Mouse (Mus musculus) urinary bladder, adult 18-20 months (tissue): Measurements from ENCODE around the gene Lgals3bp.

ENCODE experiments used
- DNase-seq, 2 experiments: peaks; one replicate each; pipeline ENCODE4 v3.0.0; 2022; ENCODE audit warnings: low spot score in 2 of 2, mixed read lengths in 2 of 2

Lgals3bp gene

DNA sequence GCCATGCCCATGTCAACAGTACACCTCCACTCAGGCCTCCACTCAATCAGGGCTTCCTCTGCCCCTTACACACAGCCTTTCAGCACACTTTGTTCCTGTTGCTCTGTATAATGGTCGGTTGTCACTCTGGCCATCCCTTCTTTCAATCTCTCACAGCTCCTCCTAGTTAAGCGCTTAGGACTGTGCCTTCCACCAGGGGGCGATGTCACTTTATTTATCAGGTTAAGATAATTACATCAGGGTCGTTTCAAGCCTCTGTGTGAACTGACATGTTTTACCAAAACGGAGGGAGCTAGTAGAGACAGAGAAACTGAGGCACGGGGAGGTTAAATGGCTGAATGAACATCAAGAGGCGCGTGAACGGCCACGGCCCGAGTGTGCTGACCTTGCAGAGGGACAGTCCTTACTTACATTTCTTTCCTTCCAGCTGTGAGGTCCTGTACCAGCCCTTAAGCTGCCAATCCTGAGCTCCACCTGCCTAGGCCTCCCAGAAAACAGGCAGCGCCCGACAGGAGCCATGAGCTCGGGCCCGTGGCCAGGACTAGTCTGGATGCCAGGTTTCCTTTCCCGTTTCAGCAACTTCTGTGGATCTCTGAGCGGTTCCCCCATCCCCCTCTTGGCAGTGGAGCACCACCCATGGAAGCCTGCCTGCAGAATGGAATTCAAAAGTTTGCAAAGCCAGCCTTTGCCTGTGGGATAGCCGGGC is 21.5 kb upstream of the Lgals3bp start:
- peak in 1 of 2 experiments; percentile 75 for DNase-seq

DNA sequence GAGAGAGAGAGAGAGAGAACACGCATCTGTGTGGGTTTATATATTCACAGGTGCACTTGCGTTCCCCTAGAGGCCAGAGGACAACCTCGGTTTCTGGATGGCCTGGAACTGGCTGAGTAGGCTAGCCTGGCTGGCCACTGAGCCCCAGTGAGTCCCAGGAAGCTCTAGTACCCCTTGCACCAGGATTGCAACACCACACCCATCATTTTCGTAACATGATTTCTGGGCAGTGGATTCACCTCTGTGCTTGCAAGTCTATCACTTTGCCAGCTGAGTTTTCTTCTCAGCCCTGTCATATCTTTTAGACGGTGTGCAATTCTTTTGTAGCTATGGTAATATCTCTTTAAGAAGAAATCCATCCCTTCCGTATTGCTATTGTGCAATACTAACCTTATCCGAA is 18.4 kb upstream of the Lgals3bp start:
- no peak for DNase-seq

DNA sequence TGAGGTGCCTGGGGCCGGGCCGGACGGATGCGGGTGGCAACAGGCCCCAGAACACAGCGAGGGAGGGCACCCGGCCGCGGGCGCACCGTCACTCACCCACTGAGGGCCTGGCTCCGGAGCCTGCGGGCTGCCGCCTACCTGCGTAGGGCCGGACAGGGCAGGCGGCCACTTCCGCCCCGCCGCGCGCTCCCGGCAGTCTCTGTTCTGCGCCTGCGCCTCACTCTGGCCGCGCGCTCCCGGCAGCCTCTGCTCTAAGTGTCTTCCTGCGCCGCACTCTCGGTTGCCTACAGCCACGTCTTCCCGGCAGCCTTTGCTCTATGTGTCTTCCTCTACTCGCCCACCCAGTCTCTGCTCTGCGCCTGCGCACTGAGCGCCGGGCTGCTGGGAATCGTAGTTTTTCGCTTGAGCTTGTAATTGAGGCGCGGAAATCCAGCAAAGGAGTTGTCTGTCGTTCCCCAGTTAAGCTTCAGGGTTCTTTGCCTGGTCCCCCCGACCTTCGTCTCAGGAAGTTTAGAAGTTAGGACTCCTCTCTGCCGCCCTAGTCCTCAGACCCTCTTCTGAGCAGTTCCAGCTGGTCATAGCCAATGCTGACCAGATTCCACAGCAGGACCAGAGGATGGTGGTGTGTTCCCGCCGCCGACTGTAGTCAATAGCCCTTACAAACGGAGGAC is 17.1 kb upstream of the Lgals3bp start, which contains the start of gene Cant1:
Gene Cant1, minus strand, starts transcription at position 253 of the 671 bp plus-strand sequence.
- DNase-seq = peak; percentile 87 to 97

DNA sequence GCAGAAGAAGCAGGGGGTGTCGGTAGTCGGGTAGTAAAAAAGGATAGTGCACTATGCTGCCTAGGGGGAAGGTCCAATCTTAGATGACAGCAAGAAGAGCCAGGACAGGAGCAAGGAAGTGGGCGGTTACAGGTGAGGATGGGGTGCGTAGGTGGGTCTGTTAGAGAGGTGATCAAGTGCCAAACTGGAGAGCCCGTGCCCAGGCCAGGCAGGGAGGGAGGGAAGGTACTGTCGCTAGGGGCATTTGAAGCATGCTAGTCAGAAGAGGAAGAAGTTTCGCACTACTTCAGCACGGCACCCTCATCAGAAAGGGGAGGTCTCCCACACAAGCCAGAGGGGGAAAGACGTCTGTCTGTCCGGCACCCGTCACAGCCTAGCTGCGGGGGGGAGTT is 16.5 kb upstream of the Lgals3bp start:
- DNase-seq = peak in 1 of 2 experiments; percentile 42

GRCm38 (mm10) chr11:118417496-118417895 is 15.6 kb upstream of the Lgals3bp start:
- no peak for DNase-seq

DNA sequence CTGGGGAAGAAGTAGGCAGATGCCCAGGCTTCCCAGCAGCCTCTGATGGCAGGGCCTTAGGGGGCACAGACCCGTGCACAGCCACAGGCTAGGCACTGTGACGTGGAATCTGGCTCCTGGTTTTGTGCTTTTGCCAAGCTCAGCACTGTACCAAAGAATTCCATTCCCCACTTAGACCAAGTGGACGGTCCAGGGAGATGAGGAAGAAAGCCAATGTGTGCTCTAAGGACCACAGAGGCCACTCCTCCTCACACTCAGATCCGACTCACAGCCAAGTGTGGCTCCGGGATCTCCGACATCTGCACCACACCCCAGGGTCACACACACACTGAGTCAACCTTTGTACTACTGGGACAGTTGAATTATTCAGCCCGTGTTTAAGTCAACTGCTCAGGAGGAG is 14.2 kb upstream of the Lgals3bp start:
- DNase-seq = no peak

DNA sequence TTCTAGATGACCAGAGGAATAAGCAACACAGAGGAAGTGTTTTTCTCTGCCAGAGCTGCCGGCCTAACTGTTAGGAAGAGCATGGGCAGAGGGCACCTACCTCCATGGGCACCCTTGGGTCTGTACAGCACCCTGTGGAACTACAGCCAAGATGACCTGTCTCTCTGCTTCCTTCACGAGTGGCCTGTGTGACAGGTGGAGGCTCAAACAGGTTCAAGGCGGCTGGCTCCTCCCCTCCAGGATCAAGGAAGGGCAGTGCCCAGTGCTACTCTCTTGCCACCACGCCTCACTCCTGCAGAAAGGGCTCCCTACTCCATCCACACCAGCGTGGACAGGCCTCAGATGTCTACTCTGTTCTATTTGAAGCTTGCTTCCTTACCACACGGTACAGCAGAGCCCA is 13.7 kb upstream of the Lgals3bp start:
- DNase-seq = no peak

DNA sequence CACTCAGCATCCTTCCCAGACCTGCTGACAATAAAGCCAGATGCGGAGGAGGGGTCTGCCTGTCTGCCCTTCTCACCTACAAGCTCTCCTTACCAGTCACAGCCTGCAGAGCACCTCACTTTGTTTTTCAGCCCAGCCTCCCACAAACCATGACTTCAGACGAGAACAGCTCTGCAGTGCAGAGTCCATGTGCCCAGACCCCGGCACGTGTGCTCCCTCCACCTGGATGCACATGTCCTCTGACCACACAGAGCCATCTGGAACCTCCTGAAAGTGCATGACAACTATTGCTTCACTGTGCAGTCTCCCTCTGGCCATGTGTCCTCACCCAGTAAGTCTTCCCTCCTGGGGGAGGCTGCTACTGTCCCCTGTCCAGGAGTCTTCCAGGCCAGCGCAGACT is 12.4 kb upstream of the Lgals3bp start:
- no peak for DNase-seq

DNA sequence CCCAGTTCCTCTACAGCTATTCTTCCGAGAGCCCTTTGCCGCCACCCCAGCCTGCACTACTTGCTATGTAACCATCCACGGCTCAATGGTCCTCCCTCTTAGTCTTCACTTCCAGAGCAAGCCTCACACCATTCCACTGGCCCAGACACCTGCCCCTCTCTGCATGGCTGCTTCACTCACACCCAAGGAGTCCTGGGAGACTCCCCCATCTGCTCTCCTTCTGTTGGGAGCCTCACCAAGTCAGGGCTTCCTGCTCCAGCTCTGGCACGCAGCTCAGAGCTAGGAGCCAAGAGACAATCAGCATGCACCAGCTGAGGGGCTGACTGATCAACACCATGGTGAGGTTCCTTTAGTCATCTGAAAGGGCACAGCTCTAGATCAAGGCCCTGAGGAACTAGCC is 11.2 kb upstream of the Lgals3bp start:
- no peak for DNase-seq

DNA sequence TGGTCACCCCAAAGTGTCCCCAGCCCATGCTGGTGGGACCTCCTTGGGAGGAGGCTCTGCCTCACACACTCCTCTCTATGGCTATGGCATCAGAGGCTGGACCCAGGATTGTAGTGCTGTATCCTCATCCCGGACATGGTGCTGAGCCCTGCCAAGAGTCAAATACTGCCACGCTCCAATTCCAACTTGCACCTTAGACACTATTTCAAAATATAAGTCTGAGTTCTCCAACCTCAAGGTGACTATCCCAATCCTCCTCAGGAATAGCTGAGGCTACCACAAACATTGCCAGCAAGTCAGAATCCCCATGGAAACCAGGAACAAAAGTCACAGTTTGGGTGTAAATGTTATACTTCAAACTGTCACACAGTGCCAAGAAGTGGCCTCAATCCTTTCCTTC is 10.7 kb upstream of the Lgals3bp start:
- DNase-seq = no peak

DNA sequence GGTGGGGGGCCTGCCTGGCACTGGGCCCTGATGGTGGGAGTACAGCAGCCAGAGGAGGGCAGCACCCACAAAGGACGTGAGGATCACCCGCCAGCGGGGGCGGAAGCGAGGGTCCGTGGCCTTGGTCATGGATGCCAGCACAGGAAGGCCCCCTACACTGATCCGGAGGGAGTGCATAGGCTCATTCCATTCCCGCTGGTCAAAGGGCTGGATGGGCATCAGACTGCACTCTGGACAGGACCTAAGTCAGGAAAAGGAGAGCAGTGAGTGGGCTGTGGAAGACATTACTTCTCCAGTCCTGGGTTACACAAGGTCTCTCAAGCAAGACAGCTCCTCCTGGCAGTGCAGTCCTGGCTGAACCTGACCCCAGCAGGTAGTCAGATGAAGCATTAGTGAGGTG is 9.4 kb upstream of the Lgals3bp start:
- DNase-seq = no peak

GRCm38 (mm10) chr11:118410479-118410878 is 8.6 kb upstream of the Lgals3bp start:
- no peak for DNase-seq

DNA sequence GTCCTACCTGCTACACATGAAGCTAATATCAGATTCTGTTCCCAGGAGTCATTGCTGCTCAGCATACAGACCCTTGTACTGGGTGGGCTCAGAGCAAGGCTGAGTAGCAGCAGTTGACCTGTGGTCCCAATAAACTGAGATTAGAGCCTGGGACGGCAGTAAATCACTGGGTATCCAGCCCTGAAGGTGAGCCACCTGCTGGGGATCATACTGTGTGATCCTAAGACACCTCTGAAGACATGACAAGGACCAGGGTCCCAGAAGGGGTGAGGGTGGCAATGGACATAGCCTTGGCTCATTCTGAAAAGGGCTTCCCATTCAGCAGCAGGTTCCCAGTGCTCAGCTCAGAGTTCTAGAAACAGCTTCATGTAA is 8.2 kb upstream of the Lgals3bp start:
- no peak for DNase-seq

DNA sequence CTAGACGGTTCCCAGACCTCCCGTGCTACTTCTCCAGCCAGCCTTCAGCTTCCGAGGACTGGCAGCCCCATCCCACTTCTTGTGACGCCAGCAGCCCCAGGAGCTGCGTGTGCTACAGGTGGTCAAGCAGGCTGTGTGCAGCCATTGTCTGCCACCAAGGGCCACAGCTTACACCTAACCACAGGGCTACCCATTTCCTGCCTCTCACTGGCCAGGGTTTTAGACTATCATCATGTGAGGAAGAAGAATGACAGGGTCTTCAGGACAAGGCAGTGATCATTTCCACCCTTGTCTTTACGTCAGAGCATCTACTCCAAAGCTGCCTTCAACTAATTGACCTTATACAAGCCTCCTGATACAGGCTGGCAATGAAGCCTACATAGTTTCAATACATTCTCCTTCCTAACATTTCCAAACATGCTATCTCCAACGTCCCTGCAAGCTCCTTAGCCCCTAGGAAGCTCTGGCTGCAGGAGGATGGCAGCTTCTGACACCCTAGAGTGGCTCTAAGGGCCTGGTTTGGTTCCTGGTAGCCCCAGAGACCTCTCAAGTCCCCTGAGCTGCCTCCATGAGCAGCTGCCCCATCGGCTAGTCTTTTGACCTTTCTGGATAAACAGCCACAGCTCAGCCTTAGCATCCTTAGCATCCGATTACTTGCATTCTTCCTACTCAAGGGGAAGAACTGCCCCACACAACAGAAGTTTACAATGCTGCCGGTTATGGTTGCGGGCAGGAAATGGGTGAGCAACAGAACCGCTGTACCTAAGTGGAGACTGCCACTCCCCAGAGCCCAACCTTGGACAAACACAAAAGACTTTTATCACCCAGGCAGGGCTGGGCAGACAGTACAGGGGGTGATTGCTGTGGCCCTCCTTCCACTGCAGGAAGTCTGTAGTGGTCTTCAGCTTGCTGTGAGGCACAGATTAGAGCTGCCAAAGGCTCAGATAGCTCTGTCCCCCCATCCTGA is 7.5 kb upstream of the Lgals3bp start:
- DNase-seq = no peak

DNA sequence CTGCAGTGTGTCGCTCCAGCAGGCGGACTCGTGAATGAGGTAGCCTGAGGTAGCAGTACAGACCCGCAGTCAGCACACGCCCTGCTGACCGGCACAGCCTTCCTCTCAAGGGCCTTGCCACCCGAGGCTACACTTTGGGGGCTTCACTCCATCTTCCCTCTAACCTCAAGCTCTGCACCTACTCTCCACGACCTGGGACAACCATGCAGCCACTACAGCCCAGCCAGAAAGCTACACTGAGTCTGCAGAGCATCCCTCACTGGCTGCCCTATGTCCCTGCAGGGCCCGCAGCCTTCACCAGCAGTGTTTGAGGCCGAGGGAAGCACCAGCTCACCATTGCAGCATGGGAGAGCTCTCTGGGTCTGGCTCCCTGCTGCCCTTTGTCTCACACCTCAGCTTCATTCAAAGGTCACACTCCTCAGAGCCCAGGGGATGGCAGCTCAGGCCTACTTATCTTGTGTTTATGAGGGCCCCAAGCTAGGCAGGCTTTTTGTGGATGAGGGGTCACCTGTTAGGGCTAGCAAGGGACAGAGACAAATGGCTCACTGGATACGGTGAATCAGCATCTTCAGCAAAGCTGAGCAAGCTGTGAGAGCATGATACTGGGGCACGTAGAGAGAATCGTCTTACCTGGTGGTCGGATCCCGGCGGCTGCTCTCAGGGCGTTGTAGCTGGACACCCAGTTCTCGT is 6.3 kb upstream of the Lgals3bp start:
- no peak for DNase-seq

DNA sequence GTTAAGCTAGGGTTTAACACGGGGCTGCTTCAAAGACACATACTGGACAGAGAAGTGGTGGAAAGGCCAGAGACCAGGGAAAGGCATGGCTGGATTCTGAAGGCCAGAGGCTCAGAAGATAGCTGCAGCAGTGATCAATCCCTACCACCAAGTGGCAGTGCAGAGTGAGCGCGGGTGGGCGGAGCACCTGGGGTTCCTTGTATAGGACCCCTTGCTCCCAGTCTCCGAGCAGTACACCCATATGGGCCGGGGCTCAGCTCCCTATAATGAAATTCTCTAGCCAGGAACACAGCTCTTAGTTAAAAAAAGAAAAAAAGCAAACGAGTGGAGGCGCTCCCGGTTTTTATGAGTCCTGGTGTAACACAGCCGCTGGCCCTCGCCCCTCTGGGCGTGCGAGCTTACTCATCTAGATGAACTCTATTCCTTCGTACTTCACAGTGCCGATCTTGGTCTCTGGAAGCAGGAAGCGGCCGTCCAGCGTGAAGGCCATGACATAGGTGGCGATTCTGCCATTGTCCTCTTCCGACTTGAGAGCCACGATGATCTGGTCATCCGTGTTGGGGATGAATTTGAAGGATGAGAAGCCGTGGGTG is 5.5 kb upstream of the Lgals3bp start:
- no peak for DNase-seq

DNA sequence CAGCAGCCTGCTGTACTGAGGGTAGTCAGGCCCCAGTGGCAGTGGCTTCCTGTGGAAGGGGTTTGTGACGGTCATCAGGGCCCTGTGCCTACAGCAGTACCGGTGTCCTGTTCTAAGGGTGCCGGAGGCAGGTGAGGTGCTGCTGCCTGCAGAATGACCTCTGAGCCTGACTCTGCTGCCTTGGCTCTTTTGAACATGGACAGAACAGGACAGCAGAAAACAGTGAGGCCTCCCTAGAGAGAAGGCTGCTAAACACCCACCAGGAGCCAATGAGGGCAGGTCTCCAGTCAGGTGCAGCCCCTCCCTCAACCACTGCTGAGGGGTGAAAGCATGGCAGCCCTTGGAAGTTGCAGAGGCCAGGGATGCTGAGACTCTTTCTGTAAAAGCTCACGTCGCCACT is 4.6 kb upstream of the Lgals3bp start:
- DNase-seq = no peak

GRCm38 (mm10) chr11:118405311-118405710 is 3.4 kb upstream of the Lgals3bp start:
- no peak for DNase-seq

GRCm38 (mm10) chr11:118403951-118404899 is 2.3 kb upstream of the Lgals3bp start:
- no peak for DNase-seq

DNA sequence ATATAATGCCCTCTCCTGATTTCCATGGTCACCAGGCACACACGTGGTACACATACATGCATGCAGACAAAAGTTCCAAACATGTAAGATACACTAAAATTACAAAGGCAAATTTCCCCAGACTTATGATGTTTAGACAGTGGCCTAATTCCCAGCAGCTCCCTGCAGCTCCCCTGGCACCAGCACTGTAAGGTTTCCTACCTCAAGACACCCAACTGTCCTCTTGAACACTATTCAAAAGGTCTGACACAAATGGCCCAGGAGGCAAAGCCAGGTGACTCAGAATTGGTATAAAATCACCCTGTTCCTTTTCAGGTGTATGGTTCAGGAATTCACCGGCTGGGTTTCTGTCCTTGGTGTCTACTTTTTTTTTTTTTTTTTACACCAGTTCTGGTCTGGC is 1.3 kb upstream of the Lgals3bp start:
- DNase-seq = no peak
